Mouse (Mus musculus) cerebellum, postnatal 36 days (tissue): ENCODE results near the gene Ccdc78.
"Not testable (repeated sequence)": the region's sequence is repeated elsewhere in the genome, so short reads cannot be mapped to it uniquely, and the experiment has no call there.

Experiments used
- DNase-seq, 2 experiments: peaks; one replicate each; pipeline ENCODE4 v3.0.0; 2021 to 2022; ENCODE audit warnings: mixed read lengths in 2 of 2

Gene Ccdc78

DNA sequence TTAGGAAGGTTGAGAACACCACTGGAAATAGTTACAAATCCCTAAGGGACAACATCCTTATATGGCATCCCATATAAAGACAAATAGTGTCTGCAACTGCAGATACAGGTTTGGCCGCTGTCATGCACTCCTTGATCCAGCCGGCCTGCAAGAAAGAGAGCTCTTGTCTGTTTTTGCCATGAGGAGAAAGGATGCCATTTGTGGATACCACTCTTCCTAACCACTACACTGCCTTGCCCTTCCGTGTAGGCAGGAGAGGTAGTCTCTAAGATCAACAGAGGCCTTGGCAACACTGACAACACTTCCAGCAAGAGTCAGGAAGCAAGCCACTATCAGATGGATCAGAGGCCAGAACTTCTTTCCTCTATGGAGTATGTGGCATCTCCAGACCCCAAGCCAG, at the start of gene Ccdc78:
TSS of gene Ccdc78 (plus strand) at position 301 of the 400 bp plus-strand sequence.
- no peak for DNase-seq

DNA sequence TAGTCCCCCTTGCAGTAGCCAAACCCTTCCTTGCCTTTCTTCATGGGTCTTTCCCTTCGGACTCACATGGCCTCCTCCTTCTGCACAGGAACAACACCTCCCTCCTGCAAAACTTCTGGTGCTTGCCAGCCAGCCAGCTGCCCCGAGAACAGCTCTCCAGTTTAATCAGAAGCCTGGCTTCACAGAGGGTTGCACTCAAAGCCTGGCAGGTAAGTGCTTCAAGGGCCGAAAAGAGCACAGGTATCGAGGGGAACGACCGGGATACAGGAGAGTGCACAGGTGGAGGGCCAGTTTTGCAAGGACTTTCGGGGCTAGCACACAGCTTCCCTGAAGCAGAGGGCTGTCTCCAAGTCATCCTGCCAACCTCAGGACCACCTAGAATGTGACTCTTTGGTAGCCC, 47.5 kb upstream of the Ccdc78 start:
- no peak for DNase-seq

DNA sequence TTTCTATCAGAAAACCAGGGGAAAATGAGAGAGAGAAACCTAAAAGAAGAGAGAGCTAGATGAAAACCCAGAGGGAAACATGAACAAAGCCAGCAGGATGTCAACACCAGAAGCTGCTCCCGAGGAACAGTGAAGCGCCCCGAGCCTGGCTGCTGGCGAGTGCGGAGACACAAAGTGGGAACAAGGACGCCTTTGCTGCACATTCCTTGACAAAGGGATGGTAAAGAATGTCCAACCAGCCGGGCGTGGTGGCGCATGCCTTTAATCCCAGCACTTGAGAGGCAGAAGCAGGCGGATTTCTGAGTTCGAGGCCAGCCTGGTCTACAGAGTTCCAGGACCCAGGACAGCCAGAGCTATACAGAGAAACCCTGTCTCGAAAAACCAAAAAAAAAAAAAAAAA, 44.9 kb upstream of the Ccdc78 start:
- not testable (repeated sequence) for DNase-seq

DNA sequence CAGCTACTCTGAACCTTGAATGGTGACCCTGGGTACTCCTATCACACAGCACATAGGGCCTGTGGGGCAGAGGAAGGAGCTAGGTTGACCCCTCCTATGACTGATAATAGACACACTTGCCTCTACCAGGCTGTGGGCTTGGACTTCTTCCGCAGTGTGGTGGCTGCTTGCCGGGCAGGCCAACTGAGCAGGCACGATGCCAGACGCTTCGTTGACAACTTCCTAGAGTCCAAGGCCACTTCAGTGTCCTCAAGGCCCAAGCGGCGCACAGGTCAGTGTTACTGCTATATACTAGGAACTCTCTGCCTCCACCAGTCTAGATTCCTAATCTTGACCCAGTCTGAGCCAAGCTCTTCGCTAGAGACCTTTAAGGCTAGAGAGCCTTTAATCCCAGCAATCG, 42.5 kb upstream of the Ccdc78 start:
- no peak for DNase-seq

DNA sequence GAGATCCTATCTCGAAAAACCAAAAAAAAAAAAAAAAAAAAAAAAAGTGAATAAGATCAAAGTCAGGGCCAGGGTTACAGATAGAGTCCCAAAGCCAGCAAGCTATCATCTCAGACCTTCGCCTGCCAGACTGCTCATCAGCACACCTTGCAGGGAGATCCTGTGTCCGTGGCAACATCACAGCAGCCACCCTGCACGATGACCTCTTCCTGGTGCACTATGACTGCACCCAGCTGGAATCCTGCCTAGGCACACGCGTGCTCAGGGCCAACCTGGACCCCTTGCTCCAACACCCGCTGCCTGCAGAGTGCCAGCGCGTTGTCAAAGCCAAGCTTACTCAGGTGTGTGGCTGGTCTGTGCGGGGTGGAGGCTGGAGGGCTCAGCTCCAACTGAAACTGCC, 42.1 kb upstream of the Ccdc78 start:
- no peak for DNase-seq

DNA sequence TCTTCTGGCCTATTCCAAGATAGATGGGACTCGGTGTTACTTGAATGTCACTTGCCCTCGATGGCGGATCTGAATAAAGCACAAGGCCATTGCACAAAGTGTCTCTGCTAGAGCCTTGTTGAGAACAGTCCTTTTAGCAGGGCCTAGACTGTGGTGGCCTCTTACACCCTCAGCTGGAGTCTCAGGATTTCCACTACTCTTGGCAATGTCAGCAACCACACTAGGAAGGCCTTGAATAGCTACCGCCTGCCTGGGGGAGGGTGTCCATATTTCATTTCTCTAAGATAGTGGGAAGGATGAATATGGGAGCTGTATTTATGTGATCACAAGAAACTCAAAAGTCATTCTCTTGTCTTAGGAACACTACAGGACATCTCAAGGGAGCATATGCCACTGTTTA, 38.1 kb upstream of the Ccdc78 start:
- no peak for DNase-seq

DNA sequence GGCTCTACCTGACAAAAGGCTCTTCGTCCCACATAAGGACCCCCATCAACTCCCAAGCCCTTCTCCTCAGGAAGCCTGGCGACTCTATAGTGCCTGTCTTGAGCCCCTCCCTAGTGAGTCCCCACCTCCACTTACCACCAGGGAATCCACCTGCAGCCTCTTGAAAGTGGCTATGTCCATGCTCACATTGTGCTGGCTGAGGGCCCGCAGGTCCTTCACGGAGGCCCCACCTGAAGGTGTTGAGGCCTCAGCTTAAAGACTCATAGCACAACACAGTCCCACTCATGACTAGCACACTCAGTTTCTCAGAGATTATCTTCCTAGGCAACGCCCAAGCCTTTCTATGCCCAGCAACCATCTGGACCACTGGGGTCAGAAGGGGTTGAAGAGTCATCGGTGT, 37.1 kb upstream of the Ccdc78 start:
- DNase-seq = no peak

DNA sequence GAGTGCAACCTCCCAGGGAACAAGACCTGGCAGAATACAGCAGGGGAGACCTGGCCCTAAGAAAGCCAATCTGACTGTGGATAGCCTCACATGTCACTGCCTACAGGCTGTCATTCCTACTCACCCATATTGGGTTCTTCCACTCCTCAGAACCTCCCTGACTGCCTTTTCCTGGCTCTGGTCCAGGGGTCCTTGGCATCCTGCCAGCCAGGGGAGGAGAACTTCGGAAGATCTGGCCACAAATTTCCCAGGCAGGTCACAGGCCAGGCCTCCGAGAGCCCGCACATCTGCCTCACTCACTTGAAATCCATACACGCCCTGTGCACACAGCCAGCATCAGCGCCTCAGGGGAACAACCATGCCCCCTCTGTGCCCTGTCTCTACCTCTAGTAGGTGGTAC, 34.9 kb upstream of the Ccdc78 start:
- peak; percentile 18 to 22 for DNase-seq

DNA sequence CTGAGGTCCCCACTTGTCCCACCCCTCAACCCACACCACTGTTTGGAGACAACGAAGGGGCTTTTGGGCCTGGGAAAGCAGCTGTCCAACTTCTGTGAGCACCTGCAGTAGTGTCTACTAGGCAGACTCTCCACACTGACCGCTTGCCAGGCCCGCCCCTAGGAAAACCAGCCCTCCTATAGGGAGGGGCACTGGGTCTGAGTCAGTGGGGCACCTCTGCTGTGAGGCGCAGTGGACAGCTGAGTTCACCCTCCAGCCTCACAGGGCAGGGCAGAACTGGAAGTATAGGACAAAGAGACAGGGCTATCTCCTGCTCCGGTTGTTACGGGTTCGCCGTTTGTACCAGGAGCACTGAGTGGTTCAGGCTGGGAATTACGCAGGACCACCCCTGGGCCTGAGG, 32.1 kb upstream of the Ccdc78 start, which contains the start of gene Msln:
TSS of gene Msln (minus strand) at position 138 of the 400 bp plus-strand sequence.
- no peak for DNase-seq

DNA sequence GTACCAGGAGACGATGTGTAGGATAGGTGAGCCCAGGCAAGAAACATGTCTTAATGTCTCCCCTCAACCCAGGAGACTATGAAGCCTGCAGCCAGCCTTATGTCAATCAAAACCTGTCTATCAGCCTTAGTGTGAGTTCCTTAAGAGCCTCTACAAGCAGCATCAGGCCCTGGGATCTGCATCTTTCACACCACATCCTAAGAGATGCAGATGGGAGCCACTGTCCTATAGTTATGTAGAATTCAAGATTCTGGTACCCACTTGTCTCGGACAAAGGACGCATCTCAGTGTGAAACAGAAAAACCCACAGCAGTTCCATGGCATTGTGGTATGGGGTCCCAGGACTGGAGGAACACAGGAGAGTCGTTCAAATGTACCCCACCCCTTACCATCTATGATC, 31.3 kb upstream of the Ccdc78 start:
- DNase-seq = no peak

DNA sequence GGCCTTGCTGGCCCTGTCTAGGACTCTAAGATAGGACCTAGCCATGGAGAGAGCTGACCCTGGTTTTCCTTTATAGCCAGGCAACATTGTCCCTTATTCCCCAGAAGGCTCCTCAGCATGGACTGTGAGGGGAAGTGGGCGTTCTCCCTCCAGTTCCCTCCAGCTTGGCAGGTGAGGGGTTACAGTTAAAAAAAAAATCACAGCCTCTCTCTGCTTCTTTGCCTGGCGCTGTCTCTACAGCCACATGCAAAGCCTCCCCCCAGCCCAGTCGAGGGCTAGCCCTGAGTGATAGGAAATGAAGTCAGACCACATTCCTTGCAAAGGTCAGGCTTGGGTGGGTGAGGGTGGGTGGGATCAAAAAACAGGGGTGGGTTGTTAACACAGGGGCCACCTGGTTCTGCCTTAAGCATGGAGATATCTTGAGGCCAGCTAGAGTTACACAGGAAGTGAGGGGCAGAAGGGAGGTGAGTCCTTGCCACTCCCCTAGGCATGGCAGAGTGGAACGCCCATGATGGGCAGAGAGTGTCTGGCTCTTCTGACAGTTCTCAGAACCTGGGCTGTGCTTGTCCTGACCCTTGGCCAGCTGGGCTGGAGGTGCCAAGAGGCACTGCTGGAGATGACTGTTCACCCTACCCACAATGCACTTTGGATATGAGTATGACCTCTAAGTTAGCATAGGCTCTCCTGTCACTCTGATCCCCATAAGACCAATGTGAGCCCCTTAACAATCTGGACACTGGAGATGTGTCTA, 30.6 kb upstream of the Ccdc78 start:
- DNase-seq = no peak

DNA sequence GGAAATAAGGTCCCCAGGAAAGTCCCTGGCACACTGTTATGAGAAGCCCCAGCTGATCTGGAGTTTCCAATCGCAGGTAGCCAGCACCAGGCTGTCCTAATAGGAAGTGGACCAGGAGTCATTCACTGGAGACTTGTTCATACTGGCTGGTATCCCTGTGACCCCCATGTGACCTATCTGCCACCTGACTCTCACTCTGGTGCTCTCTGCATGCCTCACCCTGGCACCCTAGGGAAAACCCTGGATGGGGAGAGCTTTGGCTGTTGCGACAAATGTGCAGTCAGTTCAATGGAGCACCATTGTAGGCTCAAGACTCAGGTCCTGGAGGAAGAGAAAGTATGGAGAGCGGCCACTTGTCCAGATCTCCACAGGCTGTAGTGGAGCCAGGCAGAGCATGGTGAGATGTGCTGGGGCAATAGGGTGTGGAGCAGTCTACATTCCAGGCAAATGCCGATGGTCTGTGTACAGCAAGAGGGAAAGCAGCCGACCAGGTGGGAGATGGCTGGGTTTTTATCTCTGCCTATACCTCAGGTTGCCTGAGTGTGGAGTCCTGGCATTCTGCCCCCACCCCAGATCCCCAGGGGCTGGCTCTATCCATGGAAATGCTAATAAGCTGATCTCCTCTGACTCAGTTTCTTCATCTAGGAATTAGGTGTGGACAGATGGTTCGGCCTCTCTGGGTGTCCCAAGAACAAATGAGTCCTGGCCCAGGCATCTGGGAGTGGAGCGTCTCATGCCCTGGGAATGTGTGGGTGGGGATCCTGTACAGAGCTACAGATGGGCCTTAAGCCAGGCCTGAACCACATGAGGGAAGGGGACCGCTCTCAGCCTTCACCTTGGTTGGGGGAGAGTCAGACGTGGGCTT, 29.8 kb upstream of the Ccdc78 start:
- no peak for DNase-seq

DNA sequence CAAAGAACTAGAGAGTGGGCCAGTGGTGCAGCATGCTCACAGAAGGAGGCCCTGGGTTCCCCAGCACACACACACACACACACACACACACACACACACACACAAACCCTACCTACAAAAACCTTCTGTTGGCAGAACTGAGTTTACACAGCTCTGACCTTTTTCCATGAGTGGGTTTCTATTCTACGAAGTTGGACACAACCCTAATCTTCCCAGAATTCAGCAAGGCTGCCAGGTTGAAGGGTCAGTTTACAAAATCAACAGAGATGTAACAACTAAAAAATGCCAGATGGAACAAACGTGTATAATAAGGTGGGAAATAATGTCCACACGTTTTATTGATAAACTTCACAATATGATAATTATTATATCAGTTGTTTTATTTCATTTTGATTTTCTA, 28.7 kb upstream of the Ccdc78 start:
- DNase-seq = no peak

DNA sequence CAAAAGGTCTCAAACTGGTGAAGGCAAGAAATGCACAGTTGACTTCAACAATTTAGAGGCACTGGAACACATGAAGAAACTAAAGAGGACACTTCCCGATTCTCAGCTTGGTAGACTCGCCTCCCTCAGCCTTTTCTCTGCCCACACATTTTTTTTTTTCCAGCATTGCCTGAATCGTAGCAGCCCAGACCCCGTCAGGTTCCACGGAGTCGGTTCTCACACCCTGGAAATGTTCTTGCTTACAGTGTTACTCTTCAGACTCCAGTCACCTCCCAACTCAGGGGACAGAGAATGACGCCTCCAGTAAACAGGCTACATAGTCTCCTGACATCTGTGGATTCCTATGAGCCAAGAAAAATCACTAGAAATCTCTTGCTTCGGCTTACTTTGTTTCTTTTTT, 26.2 kb upstream of the Ccdc78 start:
- DNase-seq = no peak

DNA sequence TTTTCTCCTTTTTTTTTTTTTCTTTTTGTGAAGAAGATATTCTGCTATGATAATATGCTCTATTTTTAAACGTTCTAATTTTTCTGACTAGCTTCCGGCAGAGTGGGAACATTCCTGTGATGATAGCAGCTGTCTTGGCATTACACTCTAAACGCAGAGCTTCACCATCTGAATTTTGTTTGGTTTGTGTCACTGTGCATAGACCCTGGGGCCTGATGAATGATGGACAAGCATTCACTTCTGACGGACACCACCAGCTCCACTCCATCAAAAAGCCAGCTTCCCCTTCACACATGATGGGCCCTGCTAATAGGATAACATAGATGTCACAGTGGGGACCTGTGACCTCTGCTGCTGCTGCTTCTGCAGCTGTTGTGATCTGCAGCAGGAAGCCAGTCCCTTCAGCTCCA, 24.8 kb upstream of the Ccdc78 start:
- DNase-seq = no peak

DNA sequence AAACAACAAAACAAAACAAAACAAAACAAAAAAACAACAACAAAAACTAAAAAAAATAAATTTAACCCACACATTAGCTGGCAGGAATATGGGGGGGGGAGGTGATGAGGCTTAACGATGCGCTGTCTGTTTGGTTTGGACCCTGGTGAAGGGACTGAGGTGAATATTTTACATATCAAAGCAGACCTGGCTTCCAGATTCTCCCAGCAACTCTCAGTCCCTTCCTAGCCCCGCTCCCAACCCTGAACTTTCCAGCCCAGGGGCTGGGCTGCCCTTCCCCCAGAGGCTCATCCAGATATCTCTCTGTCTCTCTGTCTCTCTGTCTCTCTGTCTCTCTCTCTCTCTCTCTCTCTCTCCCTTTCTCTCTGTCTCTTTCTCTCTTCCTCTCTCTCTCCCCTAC, 23.8 kb upstream of the Ccdc78 start:
- DNase-seq = no peak

DNA sequence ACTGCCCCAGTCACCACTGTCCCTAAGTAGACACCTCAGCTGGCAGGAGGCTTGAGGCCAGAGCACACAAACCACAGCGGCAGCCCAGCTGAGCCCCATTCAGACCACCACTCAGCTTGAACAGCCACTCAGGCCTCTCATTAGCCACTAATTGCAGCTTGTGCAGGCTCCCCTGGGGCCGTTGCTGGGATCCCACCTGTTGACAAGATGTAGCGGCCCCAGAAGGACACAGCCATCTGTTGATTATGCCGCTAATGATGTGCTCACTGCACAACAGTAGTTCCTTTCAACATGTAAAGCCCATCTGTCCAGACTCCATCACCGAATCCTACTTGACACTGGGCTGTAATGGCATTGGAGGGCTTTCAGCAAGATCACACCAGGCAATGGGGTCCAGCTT, 20.5 kb upstream of the Ccdc78 start:
- no peak for DNase-seq

DNA sequence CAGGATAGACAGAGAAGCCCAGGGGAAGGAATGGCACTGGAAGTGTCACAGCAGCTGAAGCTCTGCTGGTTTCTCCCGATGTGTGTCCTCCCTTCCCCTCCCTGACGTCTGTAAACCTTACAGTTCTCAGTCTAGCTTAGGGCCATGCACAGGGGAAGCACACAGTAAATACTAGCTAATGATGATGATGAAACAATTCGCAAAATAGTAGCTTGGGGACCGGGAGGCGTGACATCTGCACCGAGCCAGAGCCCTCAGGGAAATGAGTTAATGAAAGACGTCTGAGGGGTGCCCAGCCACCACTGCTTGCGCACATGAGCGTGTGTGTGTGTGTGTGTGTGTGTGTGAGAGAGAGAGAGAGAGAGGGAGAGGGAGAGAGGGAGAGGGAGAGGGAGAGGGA, 17.0 kb upstream of the Ccdc78 start:
- DNase-seq = no peak

DNA sequence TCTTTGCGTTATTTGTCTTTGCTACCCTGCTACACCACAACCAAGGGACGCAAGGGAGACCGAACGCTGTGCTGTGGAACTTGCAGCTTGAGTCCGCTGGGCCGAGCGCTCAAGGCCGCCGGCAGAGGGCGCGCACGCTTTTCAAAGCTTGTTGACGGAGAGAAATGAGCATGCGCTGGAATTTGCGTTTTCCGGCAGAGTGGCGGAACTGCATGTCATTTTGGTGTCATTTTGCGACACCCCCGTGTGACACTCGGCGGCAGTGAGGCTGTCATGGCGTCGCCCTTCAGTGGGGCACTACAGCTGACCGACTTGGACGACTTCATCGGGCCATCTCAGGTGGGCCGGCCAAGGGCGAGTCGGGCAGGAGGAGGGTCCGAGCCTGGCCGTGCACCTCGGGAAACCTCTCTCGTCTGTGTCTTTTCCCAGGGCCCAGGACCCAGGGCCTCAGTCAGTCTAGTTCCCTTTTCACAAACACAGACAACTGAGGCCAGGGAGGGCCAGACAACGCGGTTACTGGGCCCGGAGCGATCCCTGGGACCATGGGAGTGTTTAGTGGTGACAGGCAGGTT, 12.7 kb upstream of the Ccdc78 start, which contains the start of gene Narfl:
TSS of gene Narfl (plus strand) at position 228 of the 572 bp plus-strand sequence.
- peak; percentile 99 for DNase-seq

DNA sequence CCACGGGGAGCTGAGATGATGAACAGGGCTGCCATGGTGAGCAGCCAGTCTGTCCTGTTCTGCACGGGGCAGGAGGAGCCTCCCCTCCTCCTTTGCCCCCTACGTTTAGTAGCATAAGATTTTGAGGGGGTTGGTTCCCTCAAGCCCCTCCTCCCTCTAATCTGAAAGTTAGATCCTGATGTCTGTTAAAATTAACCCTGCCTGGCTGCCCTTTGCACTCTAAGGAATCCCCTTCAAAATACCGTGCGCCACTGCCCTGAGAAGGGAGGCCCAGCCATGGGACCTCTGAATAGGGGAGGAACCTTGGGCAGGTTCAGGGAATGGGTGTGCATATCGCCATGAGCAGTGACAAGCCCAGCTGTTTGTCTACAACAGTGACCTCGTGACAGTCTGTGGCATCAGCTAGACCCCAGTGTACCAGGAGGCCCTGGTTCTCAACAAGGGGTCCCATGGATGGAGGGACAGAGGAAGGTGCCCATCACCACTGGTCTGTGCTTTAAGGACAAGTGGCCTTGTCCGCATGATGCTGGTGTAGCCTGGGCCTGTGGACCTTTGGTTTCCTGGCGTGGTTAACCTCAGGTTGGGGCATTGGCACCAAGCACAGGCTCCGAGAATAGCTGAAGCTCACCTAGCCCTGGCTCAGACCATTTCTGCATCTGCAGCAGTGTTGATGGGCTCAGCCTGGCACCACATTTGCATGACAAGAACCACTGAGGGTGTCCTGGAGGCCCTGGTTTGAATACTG, 10.9 kb upstream of the Ccdc78 start:
- no peak for DNase-seq

DNA sequence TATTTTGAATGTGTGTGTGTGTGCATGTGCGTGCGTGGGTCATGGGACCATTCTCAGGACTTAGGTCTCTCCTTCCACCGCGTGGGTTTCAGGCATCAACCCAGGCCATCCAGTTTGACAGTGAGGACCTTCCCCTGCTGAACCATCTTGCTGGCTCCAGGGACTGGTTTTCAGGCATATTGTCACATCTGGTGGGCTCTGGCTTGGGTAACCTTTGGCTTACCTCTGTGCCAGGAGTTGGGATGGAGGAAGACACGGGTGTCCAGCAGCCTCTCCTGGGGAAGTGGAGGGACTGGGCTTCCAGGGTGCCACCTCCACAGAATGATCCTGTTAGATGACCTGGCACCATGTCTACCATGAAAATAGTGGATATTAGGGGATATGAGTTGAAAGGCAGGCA, 8.4 kb upstream of the Ccdc78 start:
- DNase-seq = no peak

DNA sequence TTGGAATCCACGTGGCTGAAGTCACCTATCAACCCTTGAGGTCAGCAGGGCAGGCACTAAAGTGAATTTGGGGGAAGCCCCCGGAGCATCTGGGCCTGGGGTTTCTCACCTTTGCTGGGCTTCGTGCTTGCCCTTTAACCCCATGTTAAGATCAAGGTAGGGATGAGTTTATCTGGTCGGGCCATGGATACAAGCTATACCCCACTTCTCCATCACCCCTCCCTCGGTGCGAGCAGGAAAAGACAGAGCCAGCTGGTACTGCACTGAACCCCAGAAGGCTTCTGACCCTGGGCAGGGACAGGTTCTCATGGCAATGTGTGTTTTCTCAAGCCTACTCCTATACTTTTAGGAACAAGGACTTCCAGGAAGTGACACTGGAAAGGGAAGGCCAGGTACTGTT, 5.0 kb upstream of the Ccdc78 start:
- DNase-seq = no peak

DNA sequence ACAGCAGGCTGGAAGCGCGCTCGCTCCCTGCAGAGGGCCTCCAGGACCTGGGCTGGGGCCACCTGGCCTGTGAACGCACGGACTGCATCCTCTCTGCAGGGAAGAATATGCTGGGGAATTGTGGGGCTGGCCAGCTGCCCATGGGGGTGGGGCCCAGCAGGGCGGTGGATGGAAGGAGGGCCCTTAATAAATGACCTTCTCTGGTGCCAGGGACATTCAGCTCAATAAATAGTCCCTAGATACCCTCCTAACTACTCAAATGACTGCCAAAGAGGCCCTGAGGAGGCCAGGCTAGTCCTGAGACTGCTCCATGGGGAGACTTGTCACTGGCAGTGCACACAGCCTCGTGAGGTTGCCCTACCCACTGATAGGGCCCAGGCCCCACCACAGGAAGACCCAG, 3.3 kb upstream of the Ccdc78 start:
- DNase-seq = peak in 1 of 2 experiments; percentile 68
